Mouse (Mus musculus) gastrocnemius, postnatal 36 days (tissue): ENCODE results near the gene Sh2d3c. TPM values are rescaled to one million over a fixed set of nuclear protein-coding genes. Genes with fewer than 3 reads are reported as not detected.

Experiments used
- DNase-seq, 2 experiments: peaks; one replicate each; pipeline ENCODE4 v3.0.0; 2022
- intact Hi-C: fragments of 180-260 bp; cut with DNase I; formaldehyde crosslinking; loops from one replicate; pipeline ENCODE4 v1.15.1; 2025
- total RNA-seq, 2 experiments: library from RNA; stranded (reverse); gene quantifications; 2 replicates each; pipeline ENCODE4 v1.2.3; 2021

Sh2d3c gene
- total RNA-seq, 2 experiments from 2014 or later = 6.4 to 7.0 TPM

DNA sequence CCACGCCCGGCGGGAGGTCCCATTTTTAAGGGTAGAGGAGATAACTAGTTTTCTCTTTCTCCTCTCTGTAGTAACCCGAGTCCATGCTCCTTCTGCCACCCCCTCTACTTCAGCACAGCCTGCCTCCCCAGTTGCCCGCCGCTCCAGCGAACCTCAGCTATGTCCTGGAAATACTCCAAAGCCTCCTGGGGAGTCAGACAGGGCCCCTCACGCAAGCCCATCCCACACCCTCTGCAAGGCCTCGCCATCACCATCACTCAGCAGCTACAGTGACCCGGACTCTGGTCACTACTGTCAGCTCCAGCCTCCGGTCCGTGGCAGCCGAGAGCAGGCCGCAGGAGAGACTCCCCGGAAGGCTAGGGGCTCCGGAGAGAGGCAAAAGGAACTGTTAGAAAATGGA lies 28.2 kb downstream of the Sh2d3c start:
- intact Hi-C loops = no loop called here
- DNase-seq = no peak

DNA sequence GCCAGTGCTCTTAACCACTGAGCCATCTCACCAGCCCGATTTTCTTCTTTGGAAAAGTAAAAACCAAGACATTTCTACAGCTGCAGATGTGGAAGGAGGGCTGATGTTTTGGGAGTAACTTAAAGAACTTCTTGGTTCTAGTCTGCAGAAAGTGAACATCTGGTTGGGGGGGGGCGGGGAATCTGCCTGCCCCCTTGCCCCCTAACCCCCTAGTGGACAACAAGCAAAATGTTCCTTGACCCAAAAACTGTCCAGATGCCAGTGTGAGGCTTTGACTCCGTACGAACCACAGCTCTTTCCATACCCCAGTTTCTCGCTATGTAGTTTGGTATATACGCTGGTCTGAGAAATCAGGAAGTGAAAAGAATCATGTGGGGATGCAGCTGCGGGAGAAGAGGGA lies 29.3 kb downstream of the Sh2d3c start:
- DNase-seq = no peak
- intact Hi-C loops = no loop called here

GRCm38 (mm10) chr2:32750887-32751664 lies 30.2 kb downstream of the Sh2d3c start:
- intact Hi-C loops = no loop called here
- DNase-seq = no peak

DNA sequence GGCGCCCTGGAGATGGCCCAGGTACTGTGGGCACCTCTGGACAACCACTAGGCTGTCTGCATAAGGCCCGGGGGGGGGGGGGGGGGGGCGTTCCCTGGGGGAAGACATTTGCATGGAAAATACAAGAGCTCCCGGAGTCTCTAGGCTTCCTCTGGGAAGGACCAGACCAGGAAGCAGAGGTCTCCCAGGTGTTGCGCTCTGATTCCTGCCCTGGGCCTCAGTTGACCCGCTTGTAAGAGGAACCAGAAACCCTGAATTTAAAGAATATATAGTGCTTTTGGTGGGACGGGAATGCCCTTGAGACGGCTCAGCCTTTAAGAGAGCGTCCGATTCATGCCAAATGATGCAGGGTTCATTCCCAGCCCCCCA lies 30.8 kb downstream of the Sh2d3c start:
- intact Hi-C loops = no loop called here

DNA sequence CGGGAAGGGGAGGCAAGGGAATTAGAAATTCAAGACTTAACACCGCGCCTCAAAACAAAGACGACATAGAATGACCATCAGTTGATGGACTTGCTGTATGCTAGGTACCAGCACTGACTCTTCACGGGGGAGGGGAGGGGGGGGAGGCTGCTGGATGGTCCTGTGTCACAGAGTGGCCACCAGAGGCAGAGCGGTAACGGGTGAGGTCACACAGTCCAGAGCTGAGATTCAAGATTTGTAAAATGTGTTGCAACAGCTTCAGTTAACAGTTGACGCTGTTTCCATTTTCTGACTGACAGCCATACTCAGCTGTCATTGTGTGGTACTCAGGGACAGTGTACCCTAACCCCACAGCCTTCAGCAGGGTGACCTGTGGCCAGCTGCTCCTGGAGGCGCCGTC lies 31.3 kb downstream of the Sh2d3c start:
- no peak for DNase-seq
- intact Hi-C loops = no loop called here

More for the DNA sequence above, 30.8 kb downstream of the Sh2d3c start:
- no peak for DNase-seq

GRCm38 (mm10) chr2:32756674-32757055 lies 35.8 kb downstream of the Sh2d3c start:
- intact Hi-C loops = loop anchor here (1.0 kb wide), 1 partner anchor 43 kb away; the partner anchor contains the start of gene Cdk9
- no peak for DNase-seq

- intact Hi-C loops = loop anchor here (1.0 kb wide), 1 partner anchor 44 kb away; the partner anchor contains the start of gene Cdk9
- DNase-seq = peak; percentile 93 to 95
Observed at GRCm38 (mm10) chr2:32757056-32757845, 36.4 kb downstream of the Sh2d3c start, which contains the start of gene Tor2a. Gene Tor2a, plus strand, starts transcription at chr2:32757234.

- no peak for DNase-seq
- intact Hi-C loops = no loop called here
Observed at GRCm38 (mm10) chr2:32758503-32758902, 37.6 kb downstream of the Sh2d3c start.

DNA sequence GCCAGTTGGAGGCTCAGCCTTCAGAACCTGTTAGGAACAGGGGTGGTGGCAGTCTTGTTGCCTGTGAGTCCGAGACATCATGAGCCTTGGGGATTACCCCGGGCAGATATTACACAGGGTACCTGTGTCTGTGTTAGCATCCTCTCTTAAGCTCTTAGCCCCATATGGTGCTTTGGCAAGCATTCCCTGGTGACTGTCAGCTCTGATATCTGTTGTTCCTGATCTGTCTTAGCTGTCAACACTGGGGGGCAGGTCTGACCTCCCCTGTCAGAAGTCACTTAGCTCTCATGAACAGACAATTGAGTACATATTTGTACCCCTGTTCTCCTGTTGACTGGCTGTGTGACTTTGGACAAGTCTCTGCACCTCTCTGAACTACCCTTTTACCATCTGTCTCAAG lies 38.1 kb downstream of the Sh2d3c start:
- intact Hi-C loops = no loop called here
- no peak for DNase-seq

- intact Hi-C loops = no loop called here
- DNase-seq = no peak
Observed at GRCm38 (mm10) chr2:32761361-32761760, 40.5 kb downstream of the Sh2d3c start.

DNA sequence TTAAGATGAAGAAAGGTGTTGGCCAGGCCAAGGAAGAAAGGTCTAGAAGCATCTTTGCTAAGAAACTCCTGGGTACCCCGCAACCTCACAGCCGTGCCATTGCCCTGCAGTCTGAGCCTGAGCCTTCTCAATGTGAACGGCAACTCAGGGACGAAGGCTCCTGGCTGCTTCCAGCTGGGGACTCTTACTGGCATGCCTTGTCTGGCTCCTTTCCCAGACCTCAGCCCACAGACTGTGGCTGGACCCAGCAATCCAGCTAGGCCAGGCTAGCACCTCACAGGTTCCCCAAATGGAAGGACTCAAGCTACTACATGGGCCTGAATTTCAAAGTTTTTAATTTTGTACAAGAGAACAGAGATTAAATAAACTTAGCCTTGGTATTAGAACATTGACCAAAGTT lies 41.0 kb downstream of the Sh2d3c start:
- intact Hi-C loops = no loop called here
- no peak for DNase-seq

GRCm38 (mm10) chr2:32763353-32763752 lies 42.5 kb downstream of the Sh2d3c start:
- no peak for DNase-seq
- intact Hi-C loops = no loop called here

GRCm38 (mm10) chr2:32767241-32767640 lies 46.4 kb downstream of the Sh2d3c start:
- no peak for DNase-seq
- intact Hi-C loops = no loop called here

DNA sequence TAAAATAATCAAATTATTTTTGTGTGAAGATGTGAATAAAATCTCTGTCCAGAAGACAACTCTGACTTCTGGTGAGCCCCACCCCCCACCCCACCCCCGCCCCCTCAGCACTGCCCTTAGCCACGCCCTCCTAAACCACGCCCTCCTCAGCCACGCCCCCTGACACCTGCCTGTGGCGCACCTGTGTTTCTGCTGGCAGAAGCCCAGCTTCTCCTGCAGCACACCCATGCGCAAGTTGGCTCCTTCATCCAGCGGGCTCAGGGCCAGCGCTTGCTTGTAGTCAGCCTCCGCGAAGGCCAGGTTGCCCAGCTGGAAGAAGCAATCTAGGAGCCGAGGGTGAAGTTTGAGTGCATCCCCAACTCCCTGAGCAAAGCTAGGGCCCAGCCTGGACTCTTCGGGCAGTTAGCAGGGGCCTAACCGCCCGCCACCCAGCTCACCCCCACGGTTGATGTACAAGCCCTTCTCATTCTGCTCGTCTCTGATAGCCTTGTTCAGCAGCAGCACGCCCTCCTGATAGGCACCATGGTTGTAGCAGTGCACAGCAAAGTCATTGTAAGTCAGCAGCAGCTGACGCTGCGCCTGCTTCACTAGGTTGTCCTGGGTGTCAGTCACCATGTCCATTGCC lies 47.9 kb downstream of the Sh2d3c start:
- intact Hi-C loops = no loop called here
- DNase-seq = no peak

DNA sequence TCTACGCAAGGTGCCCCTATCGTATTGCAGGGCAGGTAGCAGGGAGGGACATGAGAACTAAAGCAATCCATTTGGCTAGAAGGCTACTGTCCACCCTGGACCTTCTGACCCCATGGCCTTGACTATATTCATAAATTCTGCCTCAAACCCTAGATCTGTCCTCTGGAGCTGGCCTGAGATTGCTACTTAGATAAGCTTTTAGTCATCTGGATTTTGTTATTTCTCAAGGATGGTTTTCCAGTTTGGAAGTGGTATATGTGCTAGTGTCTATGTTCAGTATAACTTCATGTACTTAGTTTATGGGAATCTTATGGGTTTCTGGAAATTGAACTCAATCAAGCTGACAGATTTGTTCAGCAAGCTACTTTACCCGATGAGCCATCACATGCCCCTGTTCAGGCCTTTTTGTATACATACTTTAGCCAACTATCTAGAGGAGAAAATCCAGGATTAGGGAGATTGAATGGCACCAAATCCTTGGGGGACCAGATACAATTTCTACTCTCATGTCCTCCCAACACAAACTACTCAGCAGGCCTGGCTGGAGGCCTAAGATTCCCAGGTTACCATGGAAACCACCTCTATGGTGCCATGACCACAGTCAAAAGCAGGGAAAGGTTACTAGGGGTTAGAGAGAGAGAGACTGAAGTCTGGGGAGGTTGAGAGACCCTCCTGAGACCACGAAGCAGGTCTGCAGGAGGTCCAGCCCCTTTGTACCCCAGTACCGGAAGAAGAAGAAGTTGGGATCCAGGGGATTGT lies 48.7 kb downstream of the Sh2d3c start:
- intact Hi-C loops = no loop called here
- no peak for DNase-seq

- DNase-seq = no peak
- intact Hi-C loops = no loop called here
Observed at GRCm38 (mm10) chr2:32771886-32772285, 51.0 kb downstream of the Sh2d3c start.

GRCm38 (mm10) chr2:32772626-32773279 lies 51.9 kb downstream of the Sh2d3c start:
- no peak for DNase-seq
- intact Hi-C loops = no loop called here

DNA sequence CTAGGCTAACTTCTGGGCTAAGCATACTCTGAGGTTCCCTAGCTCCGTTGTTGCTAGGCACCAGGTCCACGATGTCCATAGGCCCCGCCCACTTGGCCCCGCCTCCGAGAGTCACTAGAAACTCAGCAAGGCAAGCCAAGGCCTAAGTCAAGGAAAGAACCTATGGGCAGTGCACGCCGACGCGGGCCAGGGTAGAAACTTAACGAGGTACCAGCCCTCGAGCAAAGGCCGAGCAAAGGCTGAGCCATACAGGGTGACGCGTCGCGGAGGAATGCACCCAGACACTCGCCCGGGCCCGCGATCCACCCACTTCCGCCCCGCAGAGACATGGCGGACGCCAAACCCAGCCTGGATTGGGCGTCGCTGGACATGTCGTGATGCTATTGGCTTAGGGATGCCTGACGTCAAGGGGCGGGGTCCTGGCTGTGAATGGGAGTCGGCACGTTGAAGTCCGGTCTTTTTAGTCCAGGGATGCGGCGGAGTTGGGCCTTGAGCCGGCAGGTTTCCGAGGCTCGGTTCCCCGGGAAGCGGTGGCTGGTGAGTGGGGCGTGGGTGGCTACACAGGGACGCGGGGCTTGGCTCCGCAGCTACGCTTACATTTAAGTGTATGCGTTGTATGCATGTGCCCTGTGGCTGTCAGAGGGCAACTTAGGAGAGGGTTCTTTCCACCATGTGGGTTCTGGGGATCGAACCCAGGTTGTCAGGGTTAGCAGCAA lies 54.7 kb downstream of the Sh2d3c start, which contains the start of the genes Ttc16 and Ptrh1:
Gene Ttc16 (minus strand): TSS at position 275 of the 716 bp plus-strand sequence.
Gene Ptrh1 (plus strand): TSS at position 428 of the 716 bp plus-strand sequence.
- peak; percentile 97 to 98 for DNase-seq
- intact Hi-C loops = no loop called here

- no peak for DNase-seq
- intact Hi-C loops = no loop called here
Observed at GRCm38 (mm10) chr2:32776192-32776591, 55.3 kb downstream of the Sh2d3c start.
